Mouse (Mus musculus) cortical plate, adult 2 months (tissue): ENCODE results near the gene Celf2.

ENCODE experiments used
- CTCF ChIP-seq: fragments of 200-500 bp; IDR thresholded peaks from 2 replicates; pipeline ENCODE4 v1.5.1; 2011; ENCODE audit warnings: mild to moderate bottlenecking, control low read depth, low read length; ENCODE audit not compliant: insufficient read depth; ENCODE audit errors: extremely low read depth
- POLR2A ChIP-seq: fragments of 200-500 bp; IDR thresholded peaks from 2 replicates; pipeline ENCODE4 v1.6.1; 2011; ENCODE audit warnings: mild to moderate bottlenecking, low read length, control low read depth; ENCODE audit not compliant: insufficient read depth; ENCODE audit errors: extremely low read depth

DNA sequence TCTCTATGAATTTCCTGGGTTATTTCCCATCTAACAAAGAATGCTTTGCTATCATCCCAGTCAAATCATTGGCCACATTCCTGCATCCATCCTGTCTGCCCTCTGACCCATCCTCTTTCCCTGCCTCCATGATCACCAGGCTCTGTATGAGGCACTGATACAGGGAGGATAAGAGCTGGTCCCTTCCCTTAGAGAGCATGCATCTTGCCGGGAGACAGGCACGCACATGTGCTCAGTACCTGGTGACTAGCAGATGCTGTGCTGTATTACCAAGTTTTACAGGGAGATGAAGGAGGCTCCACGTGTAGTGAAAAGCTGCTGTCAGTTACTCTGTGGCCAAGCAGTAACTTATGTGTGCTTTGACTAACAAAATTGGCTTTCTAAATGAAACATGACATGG, 972.0 kb downstream of the Celf2 start:
- TF ChIP-seq CTCF (no peak), POLR2A (no peak)
